Mouse (Mus musculus) heart, postnatal 10 days (tissue): ENCODE results near the gene Klf11. TPM values are rescaled to one million over a fixed set of nuclear protein-coding genes. Genes with fewer than 3 reads are reported as not detected.

Experiments used
- DNase-seq, 2 experiments: peaks; one replicate each; pipeline ENCODE4 v3.0.0; 2021
- intact Hi-C: fragments of 180-260 bp; cut with DNase I; formaldehyde crosslinking; loops from one replicate; pipeline ENCODE4 v1.15.1; 2025
- total RNA-seq, 2 experiments: library from RNA; stranded (reverse); gene quantifications; 2 replicates each; pipeline ENCODE4 v1.2.3; 2021

The Klf11 gene
- total RNA-seq, 2 experiments from 2014 or later = 25.5 to 37.3 TPM

DNA sequence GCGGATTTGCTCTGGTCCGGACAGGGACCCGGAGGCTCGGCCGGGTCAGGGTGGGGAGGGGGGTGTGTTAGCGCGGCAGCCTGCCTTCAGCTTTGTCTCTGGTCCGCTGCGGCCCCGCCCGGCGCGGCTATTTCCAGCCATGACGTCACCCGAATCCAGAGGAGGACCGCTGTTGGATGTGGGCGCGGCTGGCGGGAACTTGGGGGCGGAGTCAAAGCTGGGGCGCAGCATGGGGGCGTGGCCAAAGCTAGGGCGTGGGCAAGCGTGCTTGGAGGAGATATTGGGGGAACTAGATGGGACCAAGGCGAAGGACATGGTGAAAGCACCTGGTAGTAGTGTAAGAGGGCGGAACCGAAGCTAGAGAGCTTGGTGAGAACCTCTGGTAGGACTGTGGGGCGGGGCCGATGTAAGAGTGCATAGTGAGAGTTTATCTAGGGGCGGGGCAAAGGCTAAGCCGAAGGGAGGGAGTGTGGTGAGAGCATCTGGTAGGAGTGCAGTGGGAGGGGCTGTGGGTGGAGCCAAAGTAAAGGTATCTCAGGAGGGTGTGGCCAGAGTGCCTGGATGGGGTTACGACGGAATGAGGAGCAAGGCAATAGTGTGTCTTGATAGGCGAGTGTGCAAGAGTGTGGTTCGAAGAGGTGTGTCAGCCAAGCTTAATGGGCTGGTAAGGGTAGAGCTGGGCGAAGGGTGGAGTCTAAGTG, 718 bp downstream of the Klf11 start:
- peak; percentile 99 for DNase-seq
- intact Hi-C loops = loop anchor here (1.0 kb wide), 1 partner anchor 21 kb away; no protein-coding TSS in a partner anchor

- intact Hi-C loops = no loop called here
- DNase-seq = no peak
Observed at GRCm38 (mm10) chr12:24654065-24654862, 3.2 kb downstream of the Klf11 start.

- DNase-seq = no peak
- intact Hi-C loops = no loop called here
Observed at GRCm38 (mm10) chr12:24656436-24656835, 5.4 kb downstream of the Klf11 start.

- no peak for DNase-seq
- intact Hi-C loops = no loop called here
Observed at GRCm38 (mm10) chr12:24658998-24659397, 7.9 kb downstream of the Klf11 start.

GRCm38 (mm10) chr12:24659923-24660322, 8.8 kb downstream of the Klf11 start:
- intact Hi-C loops = no loop called here
- DNase-seq = no peak

GRCm38 (mm10) chr12:24661100-24661499, 10.0 kb downstream of the Klf11 start:
- intact Hi-C loops = no loop called here
- DNase-seq = peak; percentile 63 to 67

- no peak for DNase-seq
Observed at GRCm38 (mm10) chr12:24662131-24662530, 11.1 kb downstream of the Klf11 start.

GRCm38 (mm10) chr12:24680096-24680491, 29.0 kb downstream of the Klf11 start:
- DNase-seq = peak; percentile 76 to 78
- intact Hi-C loops = no loop called here

More at GRCm38 (mm10) chr12:24662131-24662530, 11.1 kb downstream of the Klf11 start:
- intact Hi-C loops = no loop called here

- intact Hi-C loops = no loop called here
- peak; percentile 52 for DNase-seq
Observed at GRCm38 (mm10) chr12:24680492-24681285, 29.6 kb downstream of the Klf11 start.

- DNase-seq = peak; percentile 40 to 47
- intact Hi-C loops = no loop called here
Observed at GRCm38 (mm10) chr12:24681286-24682023, 30.4 kb downstream of the Klf11 start, which contains the start of gene Cys1. Gene Cys1 (minus strand): TSS chr12:24681813.

DNA sequence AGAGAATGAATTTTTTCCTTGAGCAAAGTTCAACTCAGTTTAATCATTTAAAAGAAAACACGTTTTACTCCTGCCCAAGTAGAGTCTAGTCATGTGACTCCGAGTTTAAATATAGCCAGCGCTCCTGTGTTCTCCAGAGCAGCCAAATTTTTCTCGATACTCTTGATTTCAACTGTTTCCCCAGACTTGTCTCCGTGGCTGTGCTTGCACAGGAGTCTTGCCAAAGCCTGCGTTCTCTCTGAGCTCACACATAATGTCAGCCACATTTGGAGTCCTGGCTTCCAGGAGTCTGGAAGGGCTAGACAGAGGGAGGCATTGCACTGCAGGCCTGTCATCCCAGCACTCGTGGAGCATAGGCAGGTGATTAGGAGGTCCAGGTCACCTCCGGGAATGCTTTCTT, 31.5 kb downstream of the Klf11 start:
- intact Hi-C loops = no loop called here
- DNase-seq = peak; percentile 66 to 70

DNA sequence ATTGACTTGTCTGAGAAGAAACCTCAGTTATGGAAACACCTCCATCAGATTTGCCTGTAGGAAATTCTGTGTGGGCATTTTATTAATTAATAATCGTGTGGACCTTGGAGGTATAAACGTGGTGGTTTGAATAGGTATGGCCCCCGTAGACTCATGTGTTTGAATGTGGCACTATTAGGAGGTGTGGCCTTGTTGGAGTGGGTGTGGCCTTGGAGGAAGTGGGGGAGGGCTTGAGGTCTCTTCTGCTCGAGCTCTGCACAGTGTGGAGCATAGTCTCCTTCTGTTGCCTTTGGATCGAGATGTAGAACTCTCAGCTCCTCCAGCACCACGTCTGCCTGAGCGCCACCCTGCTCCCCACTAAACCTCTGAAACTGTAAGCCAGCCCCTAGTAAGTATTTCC, 32.4 kb downstream of the Klf11 start:
- intact Hi-C loops = no loop called here
- DNase-seq = no peak

- intact Hi-C loops = no loop called here
- no peak for DNase-seq
Observed at GRCm38 (mm10) chr12:24686038-24686695, 35.1 kb downstream of the Klf11 start.

DNA sequence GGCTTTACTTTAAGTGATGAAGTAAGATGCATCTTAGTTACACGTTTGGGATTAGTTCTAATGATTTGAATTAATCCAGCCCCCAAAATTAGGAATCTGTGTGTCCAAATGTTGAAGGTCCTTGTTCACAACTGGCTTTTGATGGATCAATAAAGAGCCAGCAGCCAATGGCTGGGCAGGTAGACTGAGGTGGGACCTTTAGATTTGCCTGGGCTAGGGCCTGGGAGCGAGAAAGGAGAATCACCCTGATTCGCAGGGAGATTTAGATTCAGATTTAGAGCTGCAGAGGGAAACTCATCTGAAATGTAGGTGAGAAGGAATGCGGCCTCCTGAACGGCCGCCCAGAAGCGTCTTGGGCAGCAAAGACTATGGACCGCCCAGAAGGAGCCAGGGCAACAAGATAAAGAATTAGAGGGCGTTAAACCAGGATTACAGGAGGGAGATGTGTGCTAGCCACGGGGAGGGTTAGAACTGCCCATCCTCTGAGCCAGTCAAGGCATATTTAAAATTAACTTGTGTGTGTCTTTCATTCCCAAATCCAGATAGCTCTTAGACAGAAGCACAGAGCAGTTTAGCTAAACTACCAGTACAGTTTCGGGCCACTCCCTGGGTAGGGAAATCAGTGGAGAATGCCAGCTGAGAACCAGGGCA, 35.7 kb downstream of the Klf11 start:
- intact Hi-C loops = no loop called here
- DNase-seq = no peak

- intact Hi-C loops = no loop called here
- no peak for DNase-seq
Observed at GRCm38 (mm10) chr12:24690351-24690750, 39.3 kb downstream of the Klf11 start.

GRCm38 (mm10) chr12:24696500-24697483, 45.7 kb downstream of the Klf11 start:
- intact Hi-C loops = loop anchor here (1.0 to 2.0 kb wide), 4 partner anchors 21 to 226 kb away; no protein-coding TSS in a partner anchor

DNA sequence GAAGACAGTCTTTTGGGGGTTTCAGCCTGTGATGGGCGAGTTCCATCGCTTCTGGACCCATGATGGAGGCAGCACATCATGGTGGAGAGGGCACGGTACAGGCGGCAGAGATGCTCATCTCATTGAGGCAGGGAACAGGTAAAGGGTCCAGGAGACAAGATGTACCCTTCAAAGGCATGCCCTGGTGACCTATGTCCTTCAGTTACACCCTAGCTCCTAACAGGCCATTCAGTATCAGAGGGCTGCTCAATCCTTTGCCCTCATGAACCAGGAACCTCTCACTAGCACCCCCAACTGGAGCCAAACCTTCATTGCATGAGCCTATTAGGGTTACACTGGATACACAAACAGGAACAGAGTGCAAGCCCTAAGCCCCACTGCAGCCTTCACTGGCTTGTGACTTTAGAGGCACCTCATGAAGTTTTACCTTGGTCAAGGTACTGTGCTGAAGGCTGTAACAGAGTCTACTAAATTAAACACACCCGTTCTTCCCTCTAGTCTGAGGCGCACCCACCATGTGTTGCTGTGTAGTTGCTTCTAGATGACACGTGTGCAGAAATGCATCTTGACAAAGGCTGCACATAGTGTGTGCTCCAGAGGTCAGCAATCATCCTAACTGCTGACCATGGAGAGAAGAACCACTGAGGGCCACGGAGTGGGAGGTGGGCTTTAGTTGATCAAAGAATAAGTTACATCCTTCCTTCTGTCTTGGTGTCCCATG, 46.6 kb downstream of the Klf11 start:
- intact Hi-C loops = loop anchor here (1.0 to 2.0 kb wide), 4 partner anchors 22 to 227 kb away; no protein-coding TSS in a partner anchor
- no peak for DNase-seq

More at GRCm38 (mm10) chr12:24696500-24697483, 45.7 kb downstream of the Klf11 start:
- peak; percentile 91 to 95 for DNase-seq
